Mouse (Mus musculus): ENCODE measurements around the gene Gabra5.

DNA sequence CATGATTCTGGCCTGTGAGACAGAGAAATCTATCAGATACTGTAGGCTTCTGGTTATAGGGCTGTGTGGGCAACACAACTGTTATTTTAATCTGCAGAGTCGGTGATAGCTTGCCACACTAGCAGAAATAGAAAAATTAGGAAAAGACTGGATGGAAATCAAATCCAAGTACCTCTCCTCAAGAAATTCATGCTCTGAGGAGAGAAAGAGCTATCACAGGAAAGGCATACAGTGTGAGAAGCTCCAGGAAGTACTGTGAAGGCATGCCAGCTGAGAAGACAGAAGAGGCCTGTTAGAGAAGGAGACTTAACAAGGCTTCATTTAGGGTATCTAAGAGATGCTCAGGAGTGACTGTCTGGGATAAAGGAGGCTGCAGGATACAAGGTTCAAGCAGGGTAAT, 87.2 kb downstream of the Gabra5 start:
- no peak for TF ChIP-seq CTCF (IDR thresholded peaks at IDR 0.05; ENCODE audit: borderline replicate concordance, extremely low read depth, insufficient read depth, insufficient read length)
- TF ChIP-seq POLR2A (IDR thresholded peaks at IDR 0.05; ENCODE audit: borderline replicate concordance, extremely low read depth, insufficient read depth, insufficient read length, poor library complexity, severe bottlenecking): no peak
